Mouse (Mus musculus) megakaryocyte, adult 5-6 weeks (primary cell): ENCODE measurements around the gene Enho. TPM values are rescaled to one million over a fixed set of nuclear protein-coding genes. Genes with fewer than 3 reads are reported as not detected.

ENCODE experiments used
- total RNA-seq, 2 experiments: library from RNA; stranded (forward) in 1 of 2; stranded (reverse) in 1 of 2; fragments of 153-499, 151-499 nt in 1 of 2; fragments of 221-1000, 200-1000 nt in 1 of 2; gene quantifications; 2 replicates each; pipeline versions ENCODE4 v1.2.3 to v1.2.4; 2015 to 2017

The Enho gene
- total RNA-seq, 2 experiments from 2014 or later: not detected

Other genes with a start within 250 kb of the Enho start
- gene Kif24, start 175.4 kb downstream of the Enho start, total RNA-seq (2015): 10.7 and 16.0 TPM in 2 replicates
- 7.0 and 9.7 TPM in 2 replicates for gene Kif24, start 175.4 kb downstream of the Enho start, total RNA-seq (2017)
- gene Nudt2, start 175.2 kb downstream of the Enho start, total RNA-seq (2015): 13.8 and 24.0 TPM in 2 replicates
- 19.6 and 20.9 TPM in 2 replicates for gene Nudt2, start 175.2 kb downstream of the Enho start, total RNA-seq (2017)
- 0.04 TPM in 1 of 2 replicates, not detected in the other for gene AI464131, start 137.2 kb downstream of the Enho start, total RNA-seq (2015)
- gene AI464131, start 137.2 kb downstream of the Enho start, total RNA-seq (2017): 0.07 TPM in 1 of 2 replicates, not detected in the other
- not detected in 2 replicates for gene 1110017D15Rik, start 123.0 kb downstream of the Enho start, total RNA-seq (2015)
- gene 1110017D15Rik, start 123.0 kb downstream of the Enho start, total RNA-seq (2017): not detected in 2 replicates
- gene Fam219a, start 70.8 kb downstream of the Enho start, total RNA-seq (2015): 6.1 and 8.9 TPM in 2 replicates
- 1.7 and 3.1 TPM in 2 replicates for gene Fam219a, start 70.8 kb downstream of the Enho start, total RNA-seq (2017)
- not detected in 2 replicates for gene Dnaic1, start 70.5 kb downstream of the Enho start, total RNA-seq (2015)
- gene Dnaic1, start 70.5 kb downstream of the Enho start, total RNA-seq (2017): not detected in 2 replicates
- not detected in 2 replicates for gene Cntfr, start 56.8 kb upstream of the Enho start, total RNA-seq (2015)
- gene Cntfr, start 56.8 kb upstream of the Enho start, total RNA-seq (2017): not detected in 2 replicates
- gene Il11ra1, start 59.7 kb upstream of the Enho start, total RNA-seq (2015): 12.9 and 13.4 TPM in 2 replicates
- gene Il11ra1, start 59.7 kb upstream of the Enho start, total RNA-seq (2017): 50.2 and 52.1 TPM in 2 replicates
- gene Rpp25l, start 73.2 kb upstream of the Enho start, total RNA-seq (2015): 15.8 and 18.2 TPM in 2 replicates
- 15.5 and 26.2 TPM in 2 replicates for gene Rpp25l, start 73.2 kb upstream of the Enho start, total RNA-seq (2017)
- gene Dctn3, start 82.8 kb upstream of the Enho start, total RNA-seq (2015): 80.5 and 92.2 TPM in 2 replicates
- gene Dctn3, start 82.8 kb upstream of the Enho start, total RNA-seq (2017): 73.5 and 100 TPM in 2 replicates
- gene Arid3c, start 90.8 kb upstream of the Enho start, total RNA-seq (2015): not detected in 2 replicates
- not detected in 2 replicates for gene Arid3c, start 90.8 kb upstream of the Enho start, total RNA-seq (2017)
- gene Galt, start 114.9 kb upstream of the Enho start, total RNA-seq (2015): 20.4 and 21.7 TPM in 2 replicates
- gene Galt, start 114.9 kb upstream of the Enho start, total RNA-seq (2017): 18.7 and 24.3 TPM in 2 replicates
- 54.5 and 70.0 TPM in 2 replicates for gene Sigmar1, start 115.8 kb upstream of the Enho start, total RNA-seq (2015)
- 66.2 and 71.0 TPM in 2 replicates for gene Sigmar1, start 115.8 kb upstream of the Enho start, total RNA-seq (2017)
- 6.1 and 7.1 TPM in 2 replicates for gene Ccl27a, start 133.9 kb upstream of the Enho start, total RNA-seq (2015)
- gene Ccl27a, start 133.9 kb upstream of the Enho start, total RNA-seq (2017): 4.4 and 5.2 TPM in 2 replicates